Mouse (Mus musculus) hindbrain, postnatal 0 days (tissue): ENCODE results near the gene Fbxo17. TPM values are rescaled to one million over a fixed set of nuclear protein-coding genes. Genes with fewer than 3 reads are reported as not detected.
"Not testable (repeated sequence)": the region's sequence is repeated elsewhere in the genome, so short reads cannot be mapped to it uniquely, and the experiment has no call there.

ENCODE experiments used
- ATAC-seq: fragments of 200-750 bp; cut with Nextera tagmentation; 2 replicates; pipeline ENCODE4 v1.8.0; 2017; ENCODE audit warnings: mild to moderate bottlenecking, moderate TSS enrichment, moderate library complexity
- DNase-seq: peaks from one replicate; pipeline ENCODE4 v3.0.0-alpha.2; 2015; ENCODE audit warnings: low spot score
- H3K27ac ChIP-seq: fragments of 300-500 bp; sonication (generic); 2 replicates; pipeline ENCODE4 v1.5.1; 2014; ENCODE audit warnings: mild to moderate bottlenecking
- H3K27me3 ChIP-seq: fragments of 300-500 bp; sonication (generic); 2 replicates; pipeline ENCODE4 v1.6.1; 2014; ENCODE audit warnings: low read length, mixed read lengths; ENCODE audit not compliant: insufficient read depth
- H3K36me3 ChIP-seq: fragments of 300-500 bp; sonication (generic); 2 replicates; pipeline ENCODE4 v1.6.1; 2014; ENCODE audit warnings: low read length, mixed read lengths; ENCODE audit not compliant: insufficient read depth
- H3K4me1 ChIP-seq: fragments of 300-500 bp; sonication (generic); 2 replicates; pipeline ENCODE4 v1.6.1; 2014; ENCODE audit warnings: antibody characterized with exemption, low read length, mixed read lengths; ENCODE audit not compliant: insufficient read depth
- H3K4me2 ChIP-seq: fragments of 300-500 bp; sonication (generic); 2 replicates; pipeline ENCODE4 v1.6.1; 2014; ENCODE audit warnings: low read depth, mild to moderate bottlenecking, low read length, moderate library complexity, mixed read lengths
- H3K4me3 ChIP-seq: fragments of 300-500 bp; sonication (generic); 2 replicates; pipeline ENCODE4 v1.5.1; 2014; ENCODE audit warnings: low read length
- H3K9ac ChIP-seq: fragments of 300-500 bp; sonication (generic); replicated peaks from 2 replicates; pipeline ENCODE4 v1.6.1; 2014; ENCODE audit warnings: mild to moderate bottlenecking, low read length, moderate library complexity, mixed read lengths
- H3K9me3 ChIP-seq: fragments of 300-500 bp; sonication (generic); 2 replicates; pipeline ENCODE4 v1.6.1; 2016; ENCODE audit warnings: low read length, mixed read lengths
- CTCF ChIP-seq: IDR thresholded peaks from 2 replicates; pipeline ENCODE4 v1.5.1; 2016; ENCODE audit warnings: antibody characterized with exemption, control low read depth, low read depth
- WGBS: fragments of 180-500 bp; shearing (Covaris S2); extraction: QIAGEN DNeasy Blood & Tissue Kit; methylation state at CpG from one replicate; pipeline ENCODE4 v1.1.7; 2014; 5-methylcytosine and 5-hydroxymethylcytosine counted together
- polyA plus RNA-seq: library from polyadenylated mRNA; unstranded; fragments of >200 nt; fragmentation: Nextera tagmentation; extraction: Ambion mirVana; gene quantifications from 2 replicates; pipeline ENCODE4 v1.2.1, GENCODE M21; 2015
- total RNA-seq: library from RNA; depleted of rRNA; stranded (reverse); fragments of >200 nt; gene quantifications from 2 replicates; pipeline ENCODE4 v1.2.3, GENCODE M21; 2014

Gene Fbxo17
- total and polyA plus RNA-seq, 2 experiments from 2014 or later = 3.7 to 7.7 TPM

DNA sequence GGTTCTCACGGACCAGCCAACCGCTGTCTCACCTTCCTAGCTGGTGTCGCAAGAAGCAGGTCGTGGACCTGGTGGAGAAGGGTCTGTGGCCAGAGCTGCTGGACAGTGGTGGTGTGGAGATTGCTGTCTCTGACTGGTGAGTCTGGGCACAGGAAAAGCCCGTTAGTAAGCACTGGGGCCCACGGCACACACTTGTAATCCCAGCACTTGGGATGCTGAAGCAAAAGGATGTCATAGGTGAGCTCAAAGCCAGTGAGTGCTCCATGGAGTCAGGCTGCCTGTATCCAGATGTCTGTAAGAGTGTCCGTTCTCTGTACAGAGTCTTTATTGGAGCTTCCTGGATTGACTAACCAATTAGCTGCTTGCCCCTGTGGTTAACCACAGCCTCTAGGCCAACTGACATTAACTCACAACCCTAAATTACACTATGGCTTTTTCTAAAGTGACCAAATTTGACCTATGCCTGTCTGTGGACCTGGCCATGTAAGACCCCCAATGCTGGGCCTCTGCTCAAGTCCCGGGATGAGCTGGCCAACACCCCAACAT, 21.6 kb upstream of the Fbxo17 start:
- H3K27ac ChIP-seq = no peak overlapping the region
- ATAC-seq (no peak), DNase-seq (no peak)
- no peak overlapping the region for H3K9ac ChIP-seq
- no peaks in the 10 kb centered on the region for H3K36me3 ChIP-seq
- H3K27me3 ChIP-seq = no peaks in the 10 kb centered on the region
- 0 out of 2 replicates have a peak, but pooled peaks cover 5% of the 10 kb centered on the region for H3K4me1 ChIP-seq
- 58% methylated on average over 8 of the region's 8 CpGs for WGBS
- no peaks in the 10 kb centered on the region for H3K9me3 ChIP-seq
- H3K4me3 ChIP-seq = no peak overlapping the region
- no peak for TF ChIP-seq CTCF
- peak overlapping the region; percentile 84; the same call in 1 of the 2 replicates for H3K4me2 ChIP-seq

DNA sequence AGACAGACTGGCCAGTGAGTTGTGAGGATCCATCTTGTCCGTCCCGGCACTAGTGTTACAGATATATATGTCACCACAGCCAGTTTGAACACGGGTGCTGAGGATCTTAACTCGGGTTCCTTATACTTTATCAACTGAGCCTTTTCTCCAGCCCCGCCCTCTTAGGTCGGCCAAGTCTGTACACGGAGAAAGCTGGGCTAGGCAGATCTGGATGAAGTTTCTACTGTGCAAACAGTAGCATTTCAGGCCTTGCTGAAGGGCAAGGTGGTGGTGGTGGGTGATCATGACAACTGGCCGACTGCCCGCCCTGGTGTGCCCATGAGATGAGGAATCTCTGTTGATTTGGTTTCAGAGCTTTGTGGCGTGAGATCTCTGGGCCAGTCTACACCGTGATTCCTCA, 19.3 kb upstream of the Fbxo17 start:
- H3K36me3 ChIP-seq = no peaks in the 10 kb centered on the region
- H3K27ac ChIP-seq = no peak overlapping the region
- TF ChIP-seq CTCF = no peak
- DNase-seq = no peak
- H3K4me1 ChIP-seq = 0 out of 2 replicates have a peak, but pooled peaks cover 5% of the 10 kb centered on the region
- no peaks in the 10 kb centered on the region for H3K27me3 ChIP-seq
- no peak overlapping the region for H3K4me2 ChIP-seq
- 95% methylated on average over 11 of the region's 11 CpGs for WGBS
- H3K9me3 ChIP-seq = no peaks in the 10 kb centered on the region
- no peak for ATAC-seq
- no peak overlapping the region for H3K4me3 ChIP-seq
- H3K9ac ChIP-seq = no peak overlapping the region

DNA sequence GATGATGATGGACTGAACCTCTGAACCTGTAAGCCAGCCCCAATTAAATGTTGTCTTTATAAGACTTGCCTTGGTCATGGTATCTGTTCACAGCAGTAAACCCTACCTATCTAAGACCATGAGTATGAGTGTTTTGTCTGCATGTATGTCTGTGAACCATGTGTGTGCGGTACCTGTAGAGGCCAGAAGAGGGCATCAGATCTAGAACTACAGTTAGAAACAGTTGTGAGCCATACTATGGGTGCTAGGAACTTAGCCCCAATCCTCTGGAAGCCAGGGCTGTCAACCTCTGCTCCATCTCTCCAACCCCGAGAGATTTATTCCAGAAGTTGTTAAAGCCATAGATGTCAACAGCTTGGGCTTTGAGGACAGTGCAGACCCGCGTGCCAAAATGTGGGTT, 16.3 kb upstream of the Fbxo17 start:
- H3K4me2 ChIP-seq = no peak overlapping the region
- no peak overlapping the region for H3K27ac ChIP-seq
- H3K9ac ChIP-seq = no peak overlapping the region
- no peaks in the 10 kb centered on the region for H3K27me3 ChIP-seq
- ATAC-seq = no peak
- no peak for DNase-seq
- H3K4me1 ChIP-seq = no peaks in the 10 kb centered on the region
- WGBS = over 99% methylated on average over 4 of the region's 4 CpGs
- no peak overlapping the region for H3K4me3 ChIP-seq
- TF ChIP-seq CTCF = no peak
- no peaks in the 10 kb centered on the region for H3K36me3 ChIP-seq
- no peaks in the 10 kb centered on the region for H3K9me3 ChIP-seq

DNA sequence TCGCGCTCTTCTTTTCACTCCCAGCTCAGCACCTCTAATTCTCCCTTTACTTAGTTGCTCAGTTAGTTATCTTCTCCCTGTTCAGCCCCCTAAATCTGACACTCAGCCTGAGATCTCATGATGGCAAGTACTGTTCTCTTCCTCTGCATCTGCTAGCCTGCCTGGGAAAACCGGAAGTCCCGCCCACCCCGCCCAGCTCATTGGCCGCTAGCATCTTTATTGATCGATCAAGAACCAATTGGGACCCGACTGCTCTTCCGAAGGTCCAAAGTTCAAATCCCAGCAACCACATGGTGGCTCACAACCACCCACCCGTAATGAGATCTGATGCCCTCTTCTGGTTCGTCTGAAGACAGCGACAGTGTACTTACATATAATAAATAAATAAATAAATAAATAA, 15.3 kb upstream of the Fbxo17 start:
- H3K9me3 ChIP-seq, H3K27ac ChIP-seq, H3K4me1 ChIP-seq, H3K36me3 ChIP-seq, ATAC-seq, H3K4me2 ChIP-seq, H3K9ac ChIP-seq, H3K27me3 ChIP-seq, DNase-seq, H3K4me3 ChIP-seq: not testable (repeated sequence)
- 94% methylated on average over 12 of the region's 12 CpGs for WGBS

DNA sequence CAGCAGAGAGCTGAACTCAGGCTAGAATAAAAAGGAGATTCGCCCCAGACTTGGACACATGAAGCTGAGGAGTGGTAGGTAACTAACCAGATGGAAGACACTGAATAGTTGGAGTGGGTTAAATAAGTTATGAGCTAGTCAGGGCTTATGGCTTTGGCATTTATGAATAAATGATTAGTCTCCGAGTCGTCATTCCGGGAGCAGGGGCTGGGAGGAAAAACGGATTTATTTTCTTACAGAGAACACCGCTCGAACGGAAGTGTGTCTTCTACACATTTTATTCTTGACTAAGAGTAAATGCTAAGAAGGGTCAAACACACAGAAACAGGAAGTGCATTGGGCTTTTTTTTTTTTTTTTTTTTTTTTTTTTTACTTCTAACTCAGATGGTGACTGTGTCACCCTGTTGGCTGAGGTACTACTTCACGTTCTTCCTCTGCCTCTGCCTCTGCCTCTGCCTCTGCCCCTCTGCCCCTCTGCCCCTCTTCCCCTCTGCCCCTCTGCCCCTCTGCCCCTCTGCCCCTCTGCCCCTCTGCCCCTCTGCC, 13.9 kb upstream of the Fbxo17 start:
- WGBS = 71% methylated on average over 9 of the region's 9 CpGs
- TF ChIP-seq CTCF = no peak
- Histone ChIP-seq H3K4me3 (no peak overlapping the region), H3K27ac (no peak overlapping the region), H3K4me1 (no peaks in the 10 kb centered on the region), H3K36me3 (no peaks in the 10 kb centered on the region), H3K4me2 (no peak overlapping the region), H3K27me3 (no peaks in the 10 kb centered on the region), H3K9me3 (no peaks in the 10 kb centered on the region), H3K9ac (no peak overlapping the region)
- ATAC-seq (no peak), DNase-seq (no peak)

DNA sequence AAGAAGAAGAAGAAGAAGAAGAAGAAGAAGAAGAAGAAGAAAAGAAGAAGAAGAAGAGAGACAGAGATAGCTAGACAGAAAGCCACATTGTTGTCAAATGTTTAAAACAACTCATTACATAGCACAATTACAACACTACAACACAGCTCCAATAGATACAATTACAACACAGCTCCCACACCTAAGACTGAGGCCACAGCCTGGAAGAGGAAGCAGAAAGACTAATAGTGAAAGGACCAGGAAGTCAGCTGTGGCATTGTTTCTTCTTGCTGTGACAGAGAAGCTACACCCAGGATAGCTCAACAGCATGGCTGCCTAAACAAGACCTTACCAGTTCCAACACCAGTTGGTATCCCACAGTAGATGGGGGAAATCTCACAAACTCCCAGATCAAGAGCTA, 7.2 kb upstream of the Fbxo17 start:
- Histone ChIP-seq H3K4me1 (no peaks in the 10 kb centered on the region), H3K27ac (no peak overlapping the region), H3K4me2 (no peak overlapping the region), H3K9ac (no peak overlapping the region), H3K9me3 (no peaks in the 10 kb centered on the region), H3K4me3 (no peak overlapping the region), H3K36me3 (no peaks in the 10 kb centered on the region), H3K27me3 (no peaks in the 10 kb centered on the region)
- ATAC-seq (no peak), DNase-seq (no peak)
- no peak for TF ChIP-seq CTCF

DNA sequence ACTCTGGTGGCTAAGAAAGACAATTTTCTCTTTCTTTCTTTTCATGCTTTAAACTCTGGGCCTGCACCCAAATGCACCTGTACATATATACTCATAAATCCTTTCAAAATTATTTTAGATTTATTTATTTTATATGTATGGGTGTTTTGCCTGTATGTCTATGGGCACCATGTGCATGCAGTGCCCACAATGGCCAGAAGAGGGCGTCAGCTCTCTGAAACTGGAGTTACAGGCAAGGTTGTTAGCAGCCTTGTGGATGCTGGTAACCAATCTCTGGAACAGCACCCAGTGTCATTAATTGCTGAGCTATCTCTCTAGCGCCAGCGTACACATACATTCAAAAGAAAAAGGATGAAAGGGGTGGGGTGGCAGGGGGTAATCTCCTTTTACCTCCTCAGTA, 5.6 kb upstream of the Fbxo17 start:
- H3K4me1 ChIP-seq = no peaks in the 10 kb centered on the region
- no peak overlapping the region for H3K4me2 ChIP-seq
- H3K9ac ChIP-seq = no peak overlapping the region
- H3K27ac ChIP-seq = no peak overlapping the region
- H3K4me3 ChIP-seq = no peak overlapping the region
- peak; percentile 44 for TF ChIP-seq CTCF
- WGBS = 67% methylated on average over 3 of the region's 3 CpGs
- H3K36me3 ChIP-seq = no peaks in the 10 kb centered on the region
- no peaks in the 10 kb centered on the region for H3K9me3 ChIP-seq
- DNase-seq (no peak), ATAC-seq (no peak)
- H3K27me3 ChIP-seq = no peaks in the 10 kb centered on the region
